Mouse (Mus musculus): ENCODE measurements around the gene Lipc.

Gene Lipc

GRCm38 (mm10) chr9:70824103-70824502 is 127.9 kb downstream of the Lipc start:
- no peak for DNase-seq (ENCODE audit: low read depth, low spot score)

GRCm38 (mm10) chr9:70818739-70819138 is 133.3 kb downstream of the Lipc start:
- no peak for DNase-seq (ENCODE audit: low read depth, low spot score)

- DNase-seq (ENCODE audit: low read depth, low spot score) = peak; percentile 93
These were observed 134.6 kb downstream of the Lipc start for GRCm38 (mm10) chr9:70817396-70817795.

GRCm38 (mm10) chr9:70816701-70817305 is 135.2 kb downstream of the Lipc start:
- DNase-seq (ENCODE audit: low read depth, low spot score) = peak; percentile 50

- peak; percentile 40 for DNase-seq (ENCODE audit: low read depth, low spot score)
These were observed 139.5 kb downstream of the Lipc start for GRCm38 (mm10) chr9:70812551-70812950.

GRCm38 (mm10) chr9:70807714-70808113 is 144.3 kb downstream of the Lipc start:
- no peak for DNase-seq (ENCODE audit: low read depth, low spot score)

GRCm38 (mm10) chr9:70806069-70806468 is 146.0 kb downstream of the Lipc start:
- no peak for DNase-seq (ENCODE audit: low read depth, low spot score)

GRCm38 (mm10) chr9:70802816-70803215 is 149.2 kb downstream of the Lipc start:
- DNase-seq (ENCODE audit: low read depth, low spot score) = no peak

GRCm38 (mm10) chr9:70801761-70802160 is 150.3 kb downstream of the Lipc start:
- DNase-seq (ENCODE audit: low read depth, low spot score) = no peak

GRCm38 (mm10) chr9:70800588-70801315 is 151.3 kb downstream of the Lipc start:
- no peak for DNase-seq (ENCODE audit: low read depth, low spot score)

- DNase-seq (ENCODE audit: low read depth, low spot score) = peak; percentile 98
These were observed 156.6 kb downstream of the Lipc start for GRCm38 (mm10) chr9:70795439-70795757.

GRCm38 (mm10) chr9:70794643-70795438 is 157.2 kb downstream of the Lipc start:
- peak; percentile 29 for DNase-seq (ENCODE audit: low read depth, low spot score)

GRCm38 (mm10) chr9:70790621-70791020 is 161.4 kb downstream of the Lipc start:
- DNase-seq (ENCODE audit: low read depth, low spot score) = no peak

- no peak for DNase-seq (ENCODE audit: low read depth, low spot score)
These were observed 163.3 kb downstream of the Lipc start for GRCm38 (mm10) chr9:70788705-70789104.

GRCm38 (mm10) chr9:70782191-70782590 is 169.8 kb downstream of the Lipc start:
- DNase-seq (ENCODE audit: low read depth, low spot score) = no peak

GRCm38 (mm10) chr9:70775517-70775916 is 176.5 kb downstream of the Lipc start:
- DNase-seq (ENCODE audit: low read depth, low spot score) = no peak

- DNase-seq (ENCODE audit: low read depth, low spot score) = no peak
These were observed 191.1 kb downstream of the Lipc start for GRCm38 (mm10) chr9:70760974-70761373.

- no peak for DNase-seq (ENCODE audit: low read depth, low spot score)
These were observed 200.4 kb downstream of the Lipc start for GRCm38 (mm10) chr9:70751504-70752222.

Measured in R1 (cell line).